8 mouse cellular contexts compared by ENCODE assay signal in the genomic region with DNA sequence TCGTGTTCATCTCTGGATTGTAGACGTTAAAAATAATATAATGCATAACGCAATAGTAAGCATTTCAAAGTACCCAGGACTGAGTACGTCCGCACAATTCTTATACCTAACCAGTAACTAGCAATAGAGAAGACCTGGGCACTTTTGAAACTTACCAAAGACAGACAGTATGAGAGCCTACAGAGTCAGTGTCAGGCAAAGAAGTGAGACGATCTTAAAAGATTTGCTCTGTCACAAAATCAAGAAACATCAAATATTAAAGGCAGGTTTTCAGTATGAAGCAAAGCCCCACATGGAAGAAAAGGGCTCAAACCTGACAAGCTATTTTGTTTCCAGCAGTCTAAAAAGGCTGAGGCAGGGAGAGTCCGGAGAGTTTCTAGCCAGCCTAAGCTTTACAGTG. TPM values are rescaled to one million over a fixed set of nuclear protein-coding genes. Genes with fewer than 3 reads are reported as not detected.
DNase-seq lines count a peak whose midpoint lies in the region; ATAC-seq and TF ChIP-seq lines count a peak whose summit lies in the region.

No protein-coding gene starts in this region.

- peak overlapping the region; percentile 84 for H3K4me2 ChIP-seq in heart, embryonic 16.5 days (ENCODE audit: low read depth, low read length)
- peak overlapping the region; percentile 89 for H3K4me2 ChIP-seq in liver, embryonic 15.5 days

- TF ChIP-seq CTCF in C2C12 (IDR thresholded peaks at IDR 0.05; ENCODE audit: control insufficient read depth, insufficient read depth, insufficient read length), result no peak

- H3K79me2 ChIP-seq in C2C12 (ENCODE audit: control insufficient read depth, insufficient read depth), result peaks cover 50% of the 10 kb centered on the region

- H3K79me3 ChIP-seq in C2C12 (ENCODE audit: low read depth), result peaks cover 38% of the 10 kb centered on the region

- no peaks in the 10 kb centered on the region for H3K9me3 ChIP-seq in heart, embryonic 10.5 days
- no peaks in the 10 kb centered on the region for H3K9me3 ChIP-seq in heart, embryonic 16.5 days (replicated peaks; ENCODE audit: control insufficient read depth, low read length)
- no peaks in the 10 kb centered on the region for H3K9me3 ChIP-seq in liver, embryonic 15.5 days (replicated peaks)

- peaks cover 52% of the 10 kb centered on the region for H3K4me1 ChIP-seq in heart, embryonic 10.5 days
- H3K4me1 ChIP-seq in heart, embryonic 16.5 days (ENCODE audit: control insufficient read depth, insufficient read depth, low read length), result peaks cover 50% of the 10 kb centered on the region
- H3K4me1 ChIP-seq in liver, embryonic 15.5 days (replicated peaks), result peaks cover 65% of the 10 kb centered on the region

- DNase-seq in heart, embryonic 10.5 days (ENCODE audit: low spot score), result no peak
- no peak for DNase-seq in heart, postnatal 4 days
- DNase-seq in ovary, postnatal 36 days (ENCODE audit: low spot score), result no peak
- DNase-seq in adrenal gland, postnatal 25 days, result no peak

- ATAC-seq in heart, embryonic 16.5 days (replicated peaks; ENCODE audit: extremely low read depth, insufficient read depth, low FRiP score), result no peak
- no peak for ATAC-seq in liver, embryonic 15.5 days (ENCODE audit: insufficient read depth)
- no peak for ATAC-seq in CD4-positive, CD25-positive, alpha-beta regulatory T cell, adult 4 months

- H3K9ac ChIP-seq in heart, embryonic 16.5 days (ENCODE audit: low read length), result peak overlapping the region; percentile 91
- H3K9ac ChIP-seq in liver, embryonic 15.5 days, result peak overlapping the region; percentile 99

- 16% methylated on average over 7 of the region's 7 CpGs for WGBS in heart, embryonic 10.5 days
- 29% methylated on average over 7 of the region's 7 CpGs for WGBS in heart, embryonic 16.5 days
- 20% methylated on average over 7 of the region's 7 CpGs for whole genome bisulfite sequencing in liver, embryonic 15.5 days (ENCODE audit: insufficient replicate concordance)

- no peaks in the 10 kb centered on the region for H3K36me3 ChIP-seq in heart, embryonic 10.5 days
- no peaks in the 10 kb centered on the region for H3K36me3 ChIP-seq in C2C12 (ENCODE audit: control insufficient read depth, insufficient read depth)
- no peaks in the 10 kb centered on the region for H3K36me3 ChIP-seq in heart, embryonic 16.5 days (ENCODE audit: control insufficient read depth, insufficient read depth)
- no peaks in the 10 kb centered on the region for H3K36me3 ChIP-seq in liver, embryonic 15.5 days (replicated peaks)

- H3ac ChIP-seq in C2C12 (ENCODE audit: control insufficient read depth, insufficient read length, low read depth), result peak overlapping the region; percentile 24

- H3K27me3 ChIP-seq in heart, embryonic 10.5 days (ENCODE audit: insufficient read depth, poor library complexity, severe bottlenecking), result no peaks in the 10 kb centered on the region
- no peaks in the 10 kb centered on the region for H3K27me3 ChIP-seq in C2C12 (ENCODE audit: control insufficient read depth, insufficient read depth, insufficient read length)
- no peaks in the 10 kb centered on the region for H3K27me3 ChIP-seq in heart, embryonic 16.5 days (ENCODE audit: control insufficient read depth, insufficient read depth, low read length)
- no peaks in the 10 kb centered on the region for H3K27me3 ChIP-seq in liver, embryonic 15.5 days

- H3K27ac ChIP-seq in heart, embryonic 10.5 days, result peak overlapping the region; percentile 98; the same call in 1 of the 2 replicates
- peak overlapping the region; percentile 90 for H3K27ac ChIP-seq in heart, embryonic 16.5 days (ENCODE audit: low read length)
- peak overlapping the region; percentile 95 for H3K27ac ChIP-seq in liver, embryonic 15.5 days (replicated peaks)

- peak overlapping the region; percentile 99 for H3K4me3 ChIP-seq in heart, embryonic 10.5 days
- peak overlapping the region; percentile 90 for H3K4me3 ChIP-seq in C2C12 (ENCODE audit: insufficient read depth, poor library complexity, severe bottlenecking)
- H3K4me3 ChIP-seq in heart, embryonic 16.5 days (ENCODE audit: low read length), result peak overlapping the region; percentile 70
- H3K4me3 ChIP-seq in liver, embryonic 15.5 days (replicated peaks), result peak overlapping the region; percentile 100

TF ChIP-seq in C2C12, 6 proteins besides CTCF, POLR2A, EP300 and RAD21:
- TF ChIP-seq USF1 (IDR thresholded peaks at IDR 0.05; ENCODE audit: low read depth) (no peak), CEBPB (IDR thresholded peaks at IDR 0.05; ENCODE audit: low read depth) (no peak), MYOD1 (IDR thresholded peaks at IDR 0.05; ENCODE audit: control insufficient read depth, insufficient read length, low read depth) (no peak), MYOG (IDR thresholded peaks at IDR 0.05; ENCODE audit: control insufficient read depth, extremely low read depth, insufficient read length) (no peak), MAX (IDR thresholded peaks at IDR 0.05) (no peak), FOSL1 (IDR thresholded peaks at IDR 0.05; ENCODE audit: insufficient read depth, low read length, poor library complexity, severe bottlenecking) (no peak)

RNA-seq across cellular contexts. Expression of gene Frs2, which starts 0.9 kb away (rescaled TPM):
- polyA plus RNA-seq in heart, embryonic 10.5 days (2016; fragmentation: Nextera tagmentation; extraction: Ambion mirVana), result 20.0 and 23.0 TPM in 2 replicates
- total RNA-seq in heart, postnatal 4 days (2021), result 10 to 100 TPM; 23.5 to 25.6 TPM
- polyA plus RNA-seq in C2C12 (2012; fragmentation: generic; extraction: Trizol), result 11.0 TPM
- polyA plus RNA-seq in heart, embryonic 16.5 days (2015; fragmentation: Nextera tagmentation; extraction: Ambion mirVana), result 16.1 and 17.5 TPM in 2 replicates
- polyA plus RNA-seq in liver, embryonic 15.5 days (2015; fragmentation: Nextera tagmentation; extraction: Ambion mirVana), result 6.9 and 7.5 TPM in 2 replicates
- 1 to 10 TPM; 8.4 to 9.3 TPM for polyA plus RNA-seq in CD4-positive, CD25-positive, alpha-beta regulatory T cell, adult 4 months (2017; shearing (Covaris generic))
- total RNA-seq in adrenal gland, postnatal 25 days (2021), result 29.0 and 29.5 TPM in 2 replicates
